In genomic region chr10:96075880-96076279, GRCm38 (mm10) we compare ENCODE assay signal across 11 mouse cellular contexts.
DNase-seq lines count a peak whose midpoint lies in the region; TF ChIP-seq lines count a peak whose summit lies in the region.
"Had no signal": no experiment of that assay in that cellular context is flagged by ENCODE, and none has a peak within 500 bp of the region (broad histone marks: within the 10 kb centered on the region; RNA-seq: fewer than 3 reads in every experiment).

No protein-coding gene starts in this region.

- TF ChIP-seq CTCF in left cerebral cortex, adult 2 months (IDR thresholded peaks at IDR 0.05): no peak

- no peak overlapping the region for H3K27ac ChIP-seq in left cerebral cortex, adult 2 months

- intact Hi-C loops in left cerebral cortex, postnatal 14 days (cut with DNase I): no loop called here
- intact Hi-C loops in left cerebral cortex, adult 2 months (cut with DNase I): no loop called here

- no peak overlapping the region for H3K4me3 ChIP-seq in left cerebral cortex, adult 2 months

- DNase-seq in adrenal gland, postnatal 10 days: peak; percentile 26
- no peak for DNase-seq in adrenal gland, postnatal 4 days (ENCODE audit: low spot score in 2 of 2)
- DNase-seq in left cerebral cortex, postnatal 14 days (ENCODE audit: low spot score in 2 of 2): peak; percentile 22 to 34
- DNase-seq in left cerebral cortex, adult 2 months (ENCODE audit: extremely low spot score in 1 of 2, low spot score in 2 of 2): no peak
- peak; percentile 21 for DNase-seq in gastrocnemius, postnatal 25 days
- DNase-seq in lung, postnatal 36 days: peak; percentile 40
- no peak for DNase-seq in ovary, adult 18-20 months (ENCODE audit: low spot score)
- DNase-seq in neural tube, embryonic 10.5 days (ENCODE audit: extremely low spot score, low spot score): no peak
- DNase-seq: cerebellum, postnatal 36 days; liver; thymus, postnatal 4 days had no signal

Comparison
In these comparisons a context has a peak if more than half of its experiments do, and no peak if none do; other contexts are left out.
1. DNase-seq: peak in adrenal gland, postnatal 10 days (single experiment), left cerebral cortex, postnatal 14 days (2 of 2), gastrocnemius, postnatal 25 days (single experiment) and lung, postnatal 36 days (single experiment); none in adrenal gland, postnatal 4 days (0 of 2), left cerebral cortex, adult 2 months (0 of 2), ovary, adult 18-20 months (single experiment) and neural tube, embryonic 10.5 days (single experiment).